Mouse (Mus musculus): ENCODE results near the gene Tnfrsf21. TPM values are rescaled to one million over a fixed set of nuclear protein-coding genes. Genes with fewer than 3 reads are reported as not detected.

Gene Tnfrsf21
- polyA plus RNA-seq (2017; shearing (Covaris generic)): 0.17 TPM

GRCm38 (mm10) chr17:43016371-43017331, at the start of gene Tnfrsf21:
Gene Tnfrsf21 (plus strand): TSS chr17:43016555.

Other genes with a start within 250 kb of the Tnfrsf21 start
- gene Cd2ap, start 139.9 kb upstream of the Tnfrsf21 start, polyA plus RNA-seq (2017; shearing (Covaris generic)): 6.9 TPM

Measured in CD4-positive, CD25-positive, alpha-beta regulatory T cell, adult 9 weeks (primary cell).